Mouse (Mus musculus): Measurements from ENCODE around the gene Scn4a. TPM values are rescaled to one million over a fixed set of nuclear protein-coding genes. Genes with fewer than 3 reads are reported as not detected.
A peak's percentile ranks its signal among the peaks of the same experiment; 100 is the strongest.
"Not testable (repeated sequence)": the region's sequence is repeated elsewhere in the genome, so short reads cannot be mapped to it uniquely, and the experiment has no call there.

Gene Scn4a
- polyA plus RNA-seq (2015; fragmentation: Nextera tagmentation; extraction: Ambion mirVana): not detected in 2 replicates

GRCm38 (mm10) chr11:106353188-106353587 is at the start of gene Scn4a:
TSS of gene Scn4a (minus strand) at chr11:106353288.
- H3K4me3 ChIP-seq: no peak within 1 kb of the TSS
- no peak for ATAC-seq (replicated peaks)
- H3K9ac ChIP-seq: no peak within 1 kb of the TSS
- H3K27ac ChIP-seq: no peak within 1 kb of the TSS
- H3K27me3 ChIP-seq (replicated peaks): no peaks in the 10 kb centered on the region
- 93% methylated on average over 12 of the region's 12 CpGs for WGBS
- H3K4me1 ChIP-seq: no peaks in the 10 kb centered on the region
- H3K9me3 ChIP-seq: no peaks in the 10 kb centered on the region
- no peak within 1 kb of the TSS for H3K4me2 ChIP-seq
- no peaks in the 10 kb centered on the region for H3K36me3 ChIP-seq (replicated peaks)

DNA sequence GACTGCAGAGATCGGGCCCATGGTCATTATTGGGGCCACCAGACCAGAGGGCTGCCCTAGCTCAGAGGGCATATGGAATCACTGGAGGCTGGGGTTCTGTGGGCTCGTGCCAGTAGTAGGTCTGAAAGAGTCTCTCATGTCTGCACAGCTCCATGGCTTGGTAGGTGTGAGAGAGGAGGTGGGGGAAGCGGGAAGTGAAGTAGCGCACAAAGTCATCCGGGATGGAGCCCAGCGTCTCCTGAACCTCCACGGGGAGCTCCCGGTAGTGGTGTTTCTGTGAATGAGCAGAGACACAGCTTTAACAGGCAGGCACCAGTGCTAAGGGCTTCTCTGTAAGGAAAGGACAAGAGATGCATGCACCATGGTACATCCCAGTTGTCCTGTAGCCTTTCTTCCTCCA is 45.4 kb upstream of the Scn4a start:
- Histone ChIP-seq H3K36me3 (replicated peaks) (0 out of 2 replicates have a peak, but pooled peaks cover 14% of the 10 kb centered on the region), H3K4me3 (no peak overlapping the region), H3K4me1 (no peaks in the 10 kb centered on the region), H3K27ac (no peak overlapping the region), H3K9ac (no peak overlapping the region), H3K4me2 (no peak overlapping the region), H3K27me3 (replicated peaks) (no peaks in the 10 kb centered on the region), H3K9me3 (no peaks in the 10 kb centered on the region)
- ATAC-seq (replicated peaks): no peak
- WGBS: 92% methylated on average over 8 of the region's 8 CpGs

GRCm38 (mm10) chr11:106397656-106398055 is 44.6 kb upstream of the Scn4a start:
- H3K36me3 ChIP-seq (replicated peaks): 0 out of 2 replicates have a peak, but pooled peaks cover 14% of the 10 kb centered on the region
- no peak overlapping the region for H3K4me2 ChIP-seq
- no peaks in the 10 kb centered on the region for H3K9me3 ChIP-seq
- 84% methylated on average over 3 of the region's 3 CpGs for WGBS
- H3K27ac ChIP-seq: no peak overlapping the region
- no peak overlapping the region for H3K9ac ChIP-seq
- H3K4me1 ChIP-seq: no peaks in the 10 kb centered on the region
- ATAC-seq (replicated peaks): no peak
- H3K4me3 ChIP-seq: no peak overlapping the region
- H3K27me3 ChIP-seq (replicated peaks): no peaks in the 10 kb centered on the region

DNA sequence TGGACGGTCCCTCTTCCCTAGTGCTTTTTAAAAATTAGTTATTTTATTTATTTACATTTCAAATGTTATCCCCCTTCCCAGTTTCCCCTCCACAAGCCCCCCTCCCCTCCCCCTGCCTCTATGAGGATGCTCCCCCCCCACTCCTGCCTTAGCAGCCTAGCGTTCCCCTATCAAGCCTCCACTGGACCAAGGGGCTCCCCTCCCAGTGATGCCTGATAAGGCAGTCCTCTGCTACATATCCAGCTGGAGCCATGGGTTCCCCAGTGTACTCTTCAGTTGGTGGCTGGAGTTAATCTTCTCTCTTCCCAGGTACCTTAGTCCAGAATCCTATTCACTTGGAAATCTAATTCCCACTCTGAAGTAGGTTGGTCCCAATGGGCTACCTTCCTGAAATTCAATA is 41.0 kb upstream of the Scn4a start:
- not testable (repeated sequence) for H3K36me3 ChIP-seq (replicated peaks); H3K27ac ChIP-seq; H3K9me3 ChIP-seq; H3K9ac ChIP-seq; ATAC-seq (replicated peaks); H3K4me2 ChIP-seq; H3K27me3 ChIP-seq (replicated peaks); H3K4me3 ChIP-seq; H3K4me1 ChIP-seq
- 77% methylated on average over 2 of the region's 2 CpGs for WGBS

DNA sequence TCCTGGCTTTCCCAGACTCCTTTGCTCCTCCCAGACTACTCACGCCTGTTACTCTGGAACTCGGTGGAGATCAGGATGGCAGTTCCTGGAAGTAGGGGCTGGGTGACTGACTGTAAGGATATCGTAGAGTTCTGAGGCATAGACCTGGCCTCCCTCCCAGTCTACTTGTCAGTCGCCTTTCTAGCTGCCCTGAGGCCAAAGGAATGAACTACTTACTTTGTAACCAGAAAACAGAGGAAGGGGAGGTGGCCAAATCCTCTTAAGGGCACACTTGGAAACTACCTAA is 40.2 kb upstream of the Scn4a start:
- ATAC-seq (replicated peaks): no peak

DNA sequence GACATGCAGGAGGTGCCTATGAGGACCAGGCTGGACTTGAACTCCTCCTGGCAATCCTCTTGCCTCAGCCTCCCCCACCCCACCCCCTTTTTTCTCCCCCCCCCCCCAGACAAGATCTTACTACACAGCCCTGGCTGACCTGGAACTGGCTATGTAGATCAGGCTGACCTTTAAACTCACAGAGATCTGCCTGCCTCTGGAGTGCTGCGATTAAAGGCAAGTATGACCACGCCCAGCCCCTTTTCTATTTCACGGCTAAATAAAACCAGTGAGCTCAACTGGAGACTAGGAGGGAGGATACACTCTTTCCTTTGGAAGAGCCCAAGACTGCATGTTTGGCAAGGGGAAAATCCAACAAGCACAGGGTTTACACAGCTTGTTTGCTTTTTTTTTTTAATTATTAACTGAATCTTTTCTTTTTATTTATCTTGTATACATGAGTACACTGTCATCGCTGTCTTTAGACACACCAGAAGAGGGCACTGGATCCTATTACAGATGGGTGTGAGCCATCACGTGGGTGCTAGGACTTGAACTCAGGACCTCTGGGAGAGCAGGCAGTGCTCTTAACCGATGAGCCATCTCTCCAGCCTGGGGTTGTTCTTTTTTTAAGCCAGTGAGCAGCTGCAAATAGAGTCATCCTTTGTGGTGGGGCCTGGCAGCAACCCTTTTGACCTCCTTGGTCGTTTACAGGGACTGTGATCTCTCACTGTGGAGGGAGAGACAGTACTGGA is 39.7 kb upstream of the Scn4a start:
- Histone ChIP-seq H3K27ac (no peak overlapping the region), H3K4me2 (no peak overlapping the region), H3K27me3 (replicated peaks) (no peaks in the 10 kb centered on the region), H3K9me3 (no peaks in the 10 kb centered on the region), H3K4me1 (no peaks in the 10 kb centered on the region), H3K9ac (no peak overlapping the region), H3K4me3 (no peak overlapping the region), H3K36me3 (replicated peaks) (no peaks in the 10 kb centered on the region)
- ATAC-seq (replicated peaks): no peak
- 73% methylated on average over 7 of the region's 7 CpGs for WGBS

More for the DNA sequence above, 40.2 kb upstream of the Scn4a start:
- H3K36me3 ChIP-seq (replicated peaks): no peaks in the 10 kb centered on the region
- H3K9me3 ChIP-seq: no peaks in the 10 kb centered on the region
- no peak overlapping the region for H3K27ac ChIP-seq
- H3K4me2 ChIP-seq: no peak overlapping the region
- H3K9ac ChIP-seq: no peak overlapping the region
- WGBS: 72% methylated on average over 4 of the region's 4 CpGs
- no peaks in the 10 kb centered on the region for H3K27me3 ChIP-seq (replicated peaks)
- no peak overlapping the region for H3K4me3 ChIP-seq
- H3K4me1 ChIP-seq: no peaks in the 10 kb centered on the region

DNA sequence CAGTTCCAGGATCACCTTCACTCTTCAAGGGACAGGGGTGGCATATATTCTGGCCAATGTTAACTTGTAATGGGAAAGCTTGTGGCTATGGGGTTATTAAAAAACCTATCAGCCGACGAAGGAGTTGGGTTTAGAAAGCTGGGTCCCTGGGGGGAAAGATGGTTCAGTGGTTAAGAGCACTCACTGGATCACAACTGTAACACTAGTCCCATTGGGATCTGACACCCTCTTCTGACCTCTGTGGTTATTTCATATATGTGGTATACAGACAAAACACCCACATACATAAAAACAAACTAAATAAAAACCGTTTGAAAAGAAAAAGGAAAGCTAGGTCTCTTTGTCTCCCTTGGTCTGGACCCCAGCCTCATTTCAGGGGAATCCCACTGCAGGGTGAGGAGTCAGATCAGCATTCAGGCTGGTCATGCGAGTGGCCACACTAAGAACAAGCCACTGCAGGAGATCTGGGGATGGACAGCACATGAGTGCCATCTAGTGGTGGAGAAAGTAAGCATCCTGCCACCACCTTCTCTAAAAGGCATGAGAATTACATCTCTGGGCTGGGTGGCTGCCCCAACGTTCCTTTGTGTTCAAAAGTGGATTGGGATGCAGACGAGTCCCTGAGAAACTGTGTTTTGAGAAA is 38.6 kb upstream of the Scn4a start:
- Histone ChIP-seq H3K4me3 (no peak overlapping the region), H3K9ac (no peak overlapping the region), H3K9me3 (no peaks in the 10 kb centered on the region), H3K4me2 (no peak overlapping the region), H3K36me3 (replicated peaks) (no peaks in the 10 kb centered on the region), H3K27me3 (replicated peaks) (no peaks in the 10 kb centered on the region), H3K27ac (no peak overlapping the region), H3K4me1 (no peaks in the 10 kb centered on the region)
- WGBS: 30% methylated on average over 6 of the region's 6 CpGs
- ATAC-seq (replicated peaks): 0 out of 2 replicates have a peak, but pooled peaks have one; percentile 42

- H3K27me3 ChIP-seq (replicated peaks): no peaks in the 10 kb centered on the region
- H3K36me3 ChIP-seq (replicated peaks): no peaks in the 10 kb centered on the region
- no peaks in the 10 kb centered on the region for H3K4me1 ChIP-seq
- 78% methylated on average over 3 of the region's 3 CpGs for WGBS
- H3K9ac ChIP-seq: no peak overlapping the region
- no peaks in the 10 kb centered on the region for H3K9me3 ChIP-seq
- H3K4me2 ChIP-seq: no peak overlapping the region
- no peak overlapping the region for H3K27ac ChIP-seq
- H3K4me3 ChIP-seq: no peak overlapping the region
- no peak for ATAC-seq (replicated peaks)
Observed at GRCm38 (mm10) chr11:106390757-106391156, 37.7 kb upstream of the Scn4a start.

DNA sequence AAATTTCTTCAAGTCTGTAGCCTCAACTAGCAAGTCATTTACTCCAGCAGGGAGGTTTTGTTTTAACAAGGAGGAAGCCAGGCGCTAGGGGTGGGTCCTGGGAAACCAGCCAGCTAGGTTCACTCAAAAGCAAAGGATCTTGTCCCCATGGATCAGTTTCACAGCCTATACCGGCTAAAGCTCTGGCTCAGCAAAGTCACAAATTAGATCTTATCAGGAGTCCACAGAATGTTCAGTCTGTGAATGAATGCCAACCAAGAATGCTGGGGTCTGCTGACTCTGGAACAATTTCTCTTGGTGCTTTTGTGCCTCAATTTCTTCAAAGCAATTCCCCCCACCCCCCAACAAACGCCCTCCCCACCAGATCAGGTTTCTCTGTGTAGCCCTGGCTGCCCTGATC is 36.5 kb upstream of the Scn4a start:
- Histone ChIP-seq H3K4me2 (no peak overlapping the region), H3K4me1 (no peaks in the 10 kb centered on the region), H3K36me3 (replicated peaks) (no peaks in the 10 kb centered on the region), H3K4me3 (no peak overlapping the region), H3K27ac (no peak overlapping the region), H3K9ac (no peak overlapping the region), H3K27me3 (replicated peaks) (no peaks in the 10 kb centered on the region), H3K9me3 (no peaks in the 10 kb centered on the region)
- WGBS: 47% methylated on average over 3 of the region's 3 CpGs
- ATAC-seq (replicated peaks): no peak

DNA sequence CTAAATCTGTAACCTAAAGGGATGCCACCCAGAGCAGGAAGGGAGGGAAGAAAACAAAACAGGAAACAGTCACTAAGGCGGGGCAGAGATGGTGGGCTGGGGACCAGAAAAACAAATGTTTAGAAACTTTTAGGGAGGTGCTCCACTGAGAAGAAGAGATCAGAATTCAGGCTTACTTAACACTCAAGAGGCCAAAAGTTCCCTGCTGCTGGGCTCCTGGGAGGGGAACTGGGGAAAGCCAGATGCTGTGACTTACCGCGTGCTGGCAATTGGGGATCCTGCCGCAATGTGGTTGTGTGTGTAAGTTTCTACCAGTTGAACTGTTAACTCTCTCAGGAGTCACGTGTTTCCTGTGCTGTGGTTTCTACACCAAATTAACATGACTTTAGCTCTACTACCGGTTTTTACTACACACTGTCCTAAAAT is 34.7 kb upstream of the Scn4a start, which contains the start of gene Icam2:
Gene Icam2 (minus strand): TSS at position 285 of the 426 bp plus-strand sequence.
- H3K4me2 ChIP-seq: no peak within 1 kb of the TSS
- H3K36me3 ChIP-seq (replicated peaks): no peaks in the 10 kb centered on the region
- no peak within 1 kb of the TSS for H3K9ac ChIP-seq
- 77% methylated on average over 6 of the region's 6 CpGs for WGBS
- H3K27ac ChIP-seq: no peak within 1 kb of the TSS
- H3K9me3 ChIP-seq: no peaks in the 10 kb centered on the region
- no peak for ATAC-seq (replicated peaks)
- H3K27me3 ChIP-seq (replicated peaks): no peaks in the 10 kb centered on the region
- no peak within 1 kb of the TSS for H3K4me3 ChIP-seq
- no peaks in the 10 kb centered on the region for H3K4me1 ChIP-seq

GRCm38 (mm10) chr11:106387020-106387419 is 33.9 kb upstream of the Scn4a start:
- Histone ChIP-seq H3K9ac (no peak overlapping the region), H3K9me3 (no peaks in the 10 kb centered on the region), H3K4me1 (no peaks in the 10 kb centered on the region), H3K4me3 (no peak overlapping the region), H3K27me3 (replicated peaks) (no peaks in the 10 kb centered on the region), H3K27ac (no peak overlapping the region), H3K36me3 (replicated peaks) (no peaks in the 10 kb centered on the region), H3K4me2 (no peak overlapping the region)
- WGBS: 82% methylated on average over 6 of the region's 6 CpGs
- ATAC-seq (replicated peaks): no peak

DNA sequence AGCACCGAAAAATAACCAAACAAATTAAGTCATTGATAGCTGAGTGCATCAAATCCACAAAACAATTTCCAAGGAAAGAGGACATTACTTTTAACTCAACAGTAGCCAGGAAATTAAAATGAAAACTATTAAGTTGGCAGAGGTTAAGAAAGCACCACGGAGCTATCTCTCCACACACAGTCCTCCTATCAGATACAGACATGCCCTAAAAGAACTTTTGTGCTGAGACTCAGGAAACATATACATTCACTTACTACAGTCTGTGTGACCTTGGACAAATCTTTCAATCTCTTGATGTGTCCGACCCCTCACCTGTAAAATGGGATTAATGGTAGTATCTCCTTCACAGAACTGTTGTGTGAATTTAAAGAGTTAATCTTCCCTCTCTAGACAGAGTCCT is 33.3 kb upstream of the Scn4a start:
- 88% methylated on average over 3 of the region's 3 CpGs for WGBS
- H3K9me3 ChIP-seq: no peaks in the 10 kb centered on the region
- H3K4me1 ChIP-seq: no peaks in the 10 kb centered on the region
- no peaks in the 10 kb centered on the region for H3K36me3 ChIP-seq (replicated peaks)
- H3K4me3 ChIP-seq: no peak overlapping the region
- H3K9ac ChIP-seq: no peak overlapping the region
- ATAC-seq (replicated peaks): no peak
- H3K27me3 ChIP-seq (replicated peaks): no peaks in the 10 kb centered on the region
- no peak overlapping the region for H3K27ac ChIP-seq
- H3K4me2 ChIP-seq: no peak overlapping the region

All from midbrain, embryonic 15.5 days (tissue).